Mouse (Mus musculus) kidney, postnatal 36 days (tissue): Measurements from ENCODE around the gene Mmp7.
A peak's percentile ranks its signal among the peaks of the same experiment; 100 is the strongest.

Experiments
- DNase-seq, 2 experiments: peaks; one replicate each; pipeline ENCODE4 v3.0.0; 2021 to 2022; ENCODE audit warnings: mixed read lengths in 2 of 2

Gene Mmp7

DNA sequence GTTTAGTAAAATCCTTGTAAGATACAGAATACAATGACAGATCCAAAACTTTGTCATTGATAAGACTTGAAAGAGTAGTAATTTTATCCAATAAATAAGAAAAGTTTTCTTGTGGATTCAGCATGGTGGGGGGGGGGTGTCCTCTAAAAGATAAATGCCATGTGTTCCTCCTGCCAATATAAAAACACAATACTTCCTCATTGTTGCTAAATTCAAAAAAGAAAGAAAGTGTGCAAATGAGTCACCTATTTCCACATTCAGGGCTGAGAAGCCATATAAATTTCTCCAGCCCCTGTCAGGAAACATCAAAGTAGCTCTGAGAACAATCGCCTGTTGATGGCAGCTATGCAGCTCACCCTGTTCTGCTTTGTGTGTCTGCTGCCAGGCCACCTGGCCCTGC lies at the start of gene Mmp7:
Gene Mmp7, plus strand, starts transcription at position 301 of the 400 bp plus-strand sequence.
- DNase-seq, result no peak

GRCm38 (mm10) chr9:7647901-7648300 lies 44.0 kb upstream of the Mmp7 start:
- no peak for DNase-seq

DNA sequence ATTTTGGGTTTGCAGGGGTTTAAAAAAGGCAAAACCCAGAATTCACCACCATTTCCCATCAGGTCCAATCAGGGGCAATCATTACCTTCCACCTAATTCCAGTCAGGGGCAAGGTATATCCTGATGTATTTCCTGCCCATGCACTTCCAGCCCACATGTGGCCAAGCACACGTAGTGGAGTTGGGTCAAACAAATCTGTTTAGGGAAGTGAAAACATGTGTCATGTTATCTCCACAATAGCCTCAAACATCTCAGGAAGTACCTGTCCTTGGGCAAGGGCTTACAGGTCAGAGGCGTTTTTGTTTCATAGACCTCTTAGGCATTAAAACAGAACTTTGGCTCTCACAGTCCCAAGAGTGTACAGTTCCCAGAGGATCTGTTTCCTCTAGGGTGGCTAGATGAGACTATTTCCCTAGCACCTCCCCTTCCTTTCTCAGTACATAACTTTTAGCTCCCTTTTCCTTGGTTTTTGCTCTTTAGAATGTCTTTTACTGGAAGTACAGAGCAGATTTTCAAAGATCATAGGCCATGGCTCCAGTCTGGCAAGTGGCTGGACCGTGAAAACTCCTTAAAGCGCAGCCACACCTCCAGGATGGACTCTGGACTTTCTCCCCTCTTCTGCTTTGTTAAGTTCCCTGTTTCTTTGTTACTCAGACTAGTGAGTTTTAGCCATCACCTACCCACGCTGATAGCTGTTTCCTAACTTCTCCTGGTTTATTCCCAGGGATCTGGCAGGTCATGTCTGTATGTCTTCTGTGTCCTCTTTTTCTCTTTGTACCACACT lies 41.3 kb upstream of the Mmp7 start:
- DNase-seq, result peak; percentile 68 to 79

DNA sequence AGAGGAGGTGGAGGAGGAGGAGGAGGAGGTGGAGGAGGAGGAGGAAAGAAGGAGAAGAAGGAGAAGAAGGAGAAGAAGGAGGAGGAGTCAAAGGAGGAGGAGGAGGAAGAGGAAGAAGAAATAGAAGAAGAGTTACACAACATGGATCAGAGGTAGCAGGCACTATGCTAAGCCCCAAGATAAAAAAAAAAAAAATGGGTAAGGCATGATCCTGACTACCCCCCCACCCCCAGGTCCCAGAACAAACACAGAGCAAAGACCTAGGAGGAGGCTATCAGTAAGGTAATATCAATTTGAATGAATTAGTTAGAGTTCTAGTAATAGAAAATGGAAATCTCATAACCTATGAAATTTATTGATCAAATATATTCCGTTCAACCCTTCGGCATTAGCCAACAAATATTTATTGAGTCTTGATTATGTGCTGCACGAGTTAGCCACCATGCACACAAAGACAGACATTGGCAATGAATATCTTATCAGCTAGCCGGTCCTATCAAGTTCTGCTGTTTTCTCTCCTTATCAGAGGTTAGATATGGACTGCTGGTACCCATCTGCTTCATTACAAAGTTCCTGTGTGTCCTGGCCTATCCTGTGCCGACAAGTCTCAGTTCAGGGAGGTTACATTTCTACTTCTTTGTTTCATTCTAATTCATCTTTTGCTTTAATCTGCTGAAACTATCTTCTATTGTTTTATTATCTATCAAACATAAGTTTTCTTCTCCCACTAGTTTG lies 39.4 kb upstream of the Mmp7 start:
- no peak for DNase-seq

DNA sequence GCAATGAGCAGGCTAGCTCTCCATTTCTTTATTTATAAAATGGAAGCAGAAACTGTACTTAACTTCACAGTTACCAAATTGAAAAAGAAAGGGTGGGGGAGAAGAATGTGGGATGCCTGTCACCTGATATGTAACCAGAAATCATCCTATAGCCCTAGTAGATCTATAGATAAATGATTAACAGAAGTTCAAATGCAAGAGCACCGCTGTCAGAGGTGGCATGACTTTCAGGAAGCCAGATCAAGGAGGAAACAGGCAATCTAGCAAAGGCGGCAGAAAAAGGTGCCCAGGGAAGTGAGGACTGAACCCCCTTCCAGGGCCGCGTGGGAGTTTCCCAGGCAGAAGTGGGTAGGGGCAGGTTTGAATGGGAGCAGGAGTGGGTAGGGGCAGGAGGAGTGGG lies 33.9 kb upstream of the Mmp7 start:
- no peak for DNase-seq

DNA sequence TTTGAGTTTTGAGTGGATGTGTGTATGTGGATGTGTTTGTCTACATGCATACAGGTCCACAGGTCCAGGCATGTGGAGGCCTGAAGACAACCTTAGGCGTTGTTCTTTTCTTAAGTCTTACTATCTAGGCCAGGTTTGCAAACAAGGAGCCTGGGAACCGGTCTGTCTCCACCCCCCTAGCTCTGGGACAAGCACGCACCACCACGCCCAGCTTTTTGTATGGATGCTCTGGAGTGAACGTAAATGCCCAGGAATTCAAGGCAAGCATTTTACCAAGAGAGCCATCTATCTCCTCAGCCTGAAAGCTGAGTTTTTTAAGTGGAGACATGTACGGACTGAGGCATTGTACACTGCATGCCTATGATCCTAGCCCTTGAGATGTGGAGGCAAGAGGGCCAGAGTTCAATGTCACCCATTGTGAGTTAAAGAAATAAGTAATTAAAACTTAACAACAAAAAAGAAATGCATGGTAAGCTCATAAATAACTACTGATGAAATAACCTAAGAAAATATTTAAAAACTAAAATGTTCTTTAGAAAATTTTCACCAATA lies 32.3 kb upstream of the Mmp7 start:
- DNase-seq, result no peak

DNA sequence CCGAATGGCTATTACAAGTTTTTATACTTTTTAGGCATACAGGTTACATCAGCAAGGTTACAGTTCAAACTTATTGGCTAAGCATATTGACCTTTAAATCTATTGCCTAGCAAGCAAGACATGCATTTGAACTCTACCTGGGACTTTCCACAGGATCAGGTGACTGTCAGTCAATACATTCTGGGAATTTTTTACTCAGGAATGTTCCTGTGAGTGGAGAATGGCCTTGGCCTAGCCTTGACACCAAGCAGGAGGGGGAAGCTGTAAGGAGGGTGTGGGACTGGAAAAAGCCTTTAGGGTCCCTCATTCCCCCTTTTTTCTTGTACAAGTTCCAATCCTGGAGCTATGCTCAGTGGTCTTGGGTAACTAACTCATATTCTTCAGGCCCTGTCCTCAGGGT lies 30.5 kb upstream of the Mmp7 start:
- DNase-seq, result peak; percentile 10 to 30

DNA sequence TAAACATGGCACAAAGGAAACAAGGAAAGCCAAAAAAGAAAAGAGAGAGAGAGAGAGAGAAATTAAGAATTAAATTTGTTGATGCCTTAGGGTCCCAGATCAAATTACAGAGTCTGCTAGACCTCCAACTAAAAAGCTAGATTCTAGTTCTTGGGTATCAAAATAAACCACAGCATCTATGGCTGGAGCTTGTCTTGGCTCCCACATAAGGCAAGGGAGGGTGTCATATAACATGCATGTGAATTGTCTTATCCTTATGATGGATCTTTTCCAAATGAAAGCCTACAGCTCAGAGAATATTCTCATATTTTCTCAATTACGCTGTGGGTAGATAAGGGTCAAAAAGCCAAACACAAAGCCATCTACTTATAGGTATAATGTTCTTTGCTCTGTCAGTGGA lies 22.2 kb upstream of the Mmp7 start:
- no peak for DNase-seq

DNA sequence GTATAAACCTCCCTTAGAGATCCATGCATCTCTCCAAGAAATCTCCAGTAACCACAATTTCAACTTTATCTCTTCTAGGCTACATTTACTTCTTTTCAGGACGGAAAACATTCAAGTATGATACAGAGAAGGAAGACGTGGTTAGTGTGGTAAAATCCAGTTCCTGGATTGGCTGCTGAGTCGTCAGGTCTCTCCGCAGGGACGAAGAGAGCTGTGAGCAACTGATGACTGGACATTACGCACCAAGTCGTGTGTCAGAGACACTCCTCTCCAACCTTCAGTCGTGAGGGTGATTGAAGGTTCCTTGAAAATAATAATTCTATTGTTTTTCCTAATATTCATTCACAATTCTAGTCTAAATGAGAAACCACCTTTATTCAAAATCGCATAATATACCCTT lies 18.9 kb upstream of the Mmp7 start:
- DNase-seq, result no peak

- DNase-seq, result no peak
Observed at GRCm38 (mm10) chr9:7678154-7678837, 13.6 kb upstream of the Mmp7 start.

GRCm38 (mm10) chr9:7682081-7682618 lies 9.7 kb upstream of the Mmp7 start:
- peak; percentile 53 to 69 for DNase-seq

DNA sequence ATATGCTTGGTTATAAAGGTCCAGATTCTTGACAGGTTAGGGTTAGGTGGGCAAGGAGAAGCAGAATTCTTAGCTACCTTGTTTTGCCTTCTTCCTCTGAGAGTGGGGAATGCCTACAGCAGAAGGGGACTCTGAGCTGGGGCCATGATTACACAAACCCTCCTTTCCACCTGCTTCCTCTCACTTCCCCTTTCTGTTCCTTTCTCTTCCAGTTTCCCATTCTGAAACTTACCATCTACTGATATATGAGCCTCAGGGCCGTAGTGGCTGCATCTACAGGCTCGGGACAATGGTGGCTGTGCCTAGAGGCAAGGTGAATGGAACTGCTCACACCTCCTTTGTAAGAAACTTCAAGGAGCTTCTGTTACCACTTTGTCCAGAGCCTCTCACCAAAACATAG lies 5.9 kb upstream of the Mmp7 start:
- DNase-seq, result no peak

- DNase-seq, result no peak
Observed at GRCm38 (mm10) chr9:7689799-7690198, 2.1 kb upstream of the Mmp7 start.

- DNase-seq, result no peak
Observed at GRCm38 (mm10) chr9:7693961-7694360, 2.1 kb downstream of the Mmp7 start.

- DNase-seq, result no peak
Observed at GRCm38 (mm10) chr9:7695646-7696045, 3.8 kb downstream of the Mmp7 start.

DNA sequence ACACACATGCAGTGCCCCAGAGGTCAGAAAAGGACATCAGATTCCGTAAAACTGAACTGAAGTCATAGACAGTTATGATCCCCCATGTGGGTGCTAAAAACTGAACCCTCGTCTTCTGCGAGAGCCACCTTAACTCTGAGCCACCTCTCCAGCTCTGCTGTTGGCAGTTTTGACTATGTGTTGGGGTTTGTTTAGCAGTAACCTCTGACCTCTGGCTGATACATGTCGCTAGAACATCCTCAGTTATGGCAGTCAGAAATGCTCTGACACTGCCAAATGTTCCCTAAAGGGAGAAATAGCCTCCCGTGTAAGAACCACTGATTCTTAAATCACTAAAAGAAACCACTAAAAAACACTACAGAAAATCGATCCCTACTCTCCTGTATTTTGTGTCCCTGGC lies 16.8 kb downstream of the Mmp7 start:
- no peak for DNase-seq

- DNase-seq, result no peak
Observed at GRCm38 (mm10) chr9:7711196-7711595, 19.3 kb downstream of the Mmp7 start.

GRCm38 (mm10) chr9:7714062-7714907 lies 22.4 kb downstream of the Mmp7 start:
- DNase-seq, result peak; percentile 37 to 50

GRCm38 (mm10) chr9:7714908-7715175 lies 23.0 kb downstream of the Mmp7 start:
- no peak for DNase-seq

DNA sequence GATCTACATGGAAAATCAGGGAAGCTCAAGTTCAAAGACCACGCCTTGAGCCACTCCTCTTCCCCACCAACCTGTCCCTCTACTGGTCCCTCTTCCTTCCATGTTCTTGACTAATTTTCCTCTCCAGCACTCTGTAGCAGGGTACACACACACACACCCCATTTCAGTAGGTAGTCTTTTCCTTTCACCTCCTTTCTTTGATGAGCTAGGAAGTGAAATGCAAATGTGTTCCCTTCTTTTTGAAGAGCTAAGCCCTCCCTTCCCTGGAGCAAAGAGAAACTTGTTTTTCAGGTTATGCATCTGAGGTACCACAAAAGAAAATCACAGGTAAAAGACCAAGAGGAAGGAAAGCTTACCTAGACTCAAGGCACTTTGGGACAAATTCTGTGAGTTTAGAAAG lies 29.7 kb downstream of the Mmp7 start:
- no peak for DNase-seq

- no peak for DNase-seq
Observed at GRCm38 (mm10) chr9:7728997-7729396, 37.1 kb downstream of the Mmp7 start.

- no peak for DNase-seq
Observed at GRCm38 (mm10) chr9:7742696-7743095, 50.8 kb downstream of the Mmp7 start.

- no peak for DNase-seq
Observed at GRCm38 (mm10) chr9:7744156-7744555, 52.3 kb downstream of the Mmp7 start.
